ENCODE assay signal across 15 mouse cellular contexts in the genomic region with DNA sequence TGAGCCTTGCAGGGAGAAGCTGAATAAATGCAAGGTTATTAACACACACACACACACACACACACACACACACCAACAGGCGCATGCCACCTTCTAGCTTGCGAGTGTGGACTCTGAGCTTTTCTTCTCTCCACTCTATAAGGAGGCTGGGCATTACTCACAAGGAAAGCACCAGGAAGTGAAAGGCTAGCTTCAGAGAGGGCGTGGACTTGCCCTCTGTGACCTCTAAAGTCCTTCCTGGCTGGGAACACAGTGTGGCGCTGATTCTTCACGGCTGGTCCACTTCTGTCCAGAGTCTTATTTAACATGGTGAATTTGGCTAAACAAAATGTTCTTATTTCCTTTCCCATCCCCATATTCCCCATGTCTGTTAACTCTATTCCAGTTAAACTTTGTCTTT.
DNase-seq lines count a peak whose midpoint lies in the region; ATAC-seq and TF ChIP-seq lines count a peak whose summit lies in the region.
"Had no signal": no experiment of that assay in that cellular context is flagged by ENCODE, and none has a peak within 500 bp of the region (broad histone marks: within the 10 kb centered on the region; RNA-seq: fewer than 3 reads in every experiment).

No protein-coding gene starts in this region.

- DNase-seq in kidney, adult 9 months, result peak; percentile 21
- no peak for DNase-seq in kidney, postnatal 25 days
- DNase-seq in large intestine, adult 2 months (ENCODE audit: low read depth, low spot score), result peak; percentile 48
- no peak for DNase-seq in thymus, postnatal 10 days (ENCODE audit: low spot score in 2 of 2)
- DNase-seq: adrenal gland, postnatal 25 days; gastrocnemius, postnatal 10 days; thymus, postnatal 14 days had no signal

- H3K9ac ChIP-seq in hindbrain, embryonic 16.5 days (ENCODE audit: low read depth, low read length), result no peak overlapping the region
- H3K9ac ChIP-seq: heart, embryonic 15.5 days; limb, embryonic 12.5 days had no signal

- peak overlapping the region; percentile 80; the same call in 1 of the 2 replicates for H3K27ac ChIP-seq in small intestine, adult 2 months (ENCODE audit: insufficient read depth, low read depth, low read length)
- H3K27ac ChIP-seq in hindbrain, embryonic 16.5 days (ENCODE audit: low read depth, low read length), result no peak overlapping the region
- H3K27ac ChIP-seq: heart, embryonic 15.5 days; hindbrain, postnatal 0 days; limb, embryonic 12.5 days had no signal

- no peaks in the 10 kb centered on the region for H3K36me3 ChIP-seq in small intestine, adult 2 months (ENCODE audit: control insufficient read depth, insufficient read depth, low read length)
- no peaks in the 10 kb centered on the region for H3K36me3 ChIP-seq in hindbrain, embryonic 16.5 days (ENCODE audit: control insufficient read depth, insufficient read depth, low read length)
- H3K36me3 ChIP-seq: heart, embryonic 15.5 days; limb, embryonic 12.5 days had no signal

- no peaks in the 10 kb centered on the region for H3K9me3 ChIP-seq in hindbrain, embryonic 16.5 days (ENCODE audit: control insufficient read depth, low read length)
- H3K9me3 ChIP-seq: heart, embryonic 15.5 days; limb, embryonic 12.5 days had no signal

- peak; percentile 45; the same call in 1 of the 2 replicates for TF ChIP-seq CTCF in small intestine, adult 2 months (IDR thresholded peaks at IDR 0.05; ENCODE audit: extremely low read depth, insufficient read length, insufficient replicate concordance, low read depth, low read length)

- WGBS in large intestine, adult 2 months, result 26% methylated on average over 5 of the region's 5 CpGs
- WGBS in small intestine, adult 2 months, result 29% methylated on average over 5 of the region's 5 CpGs
- WGBS in hindbrain, embryonic 16.5 days, result 71% methylated on average over 5 of the region's 5 CpGs

- no peak overlapping the region for H3K4me3 ChIP-seq in small intestine, adult 2 months (ENCODE audit: low read depth, low read length)
- no peak overlapping the region for H3K4me3 ChIP-seq in hindbrain, embryonic 16.5 days (ENCODE audit: low read length)
- H3K4me3 ChIP-seq: heart, embryonic 15.5 days; limb, embryonic 12.5 days; megakaryocyte, embryonic 14.5 days had no signal

- H3K27me3 ChIP-seq in small intestine, adult 2 months (ENCODE audit: control insufficient read depth, insufficient read depth, low read length), result no peaks in the 10 kb centered on the region
- H3K27me3 ChIP-seq in hindbrain, embryonic 16.5 days (replicated peaks; ENCODE audit: control insufficient read depth, insufficient read depth, low read length), result no peaks in the 10 kb centered on the region
- H3K27me3 ChIP-seq: heart, embryonic 15.5 days; limb, embryonic 12.5 days had no signal

- H3K4me1 ChIP-seq in small intestine, adult 2 months (ENCODE audit: control insufficient read depth, insufficient read depth, insufficient read length, low read length), result peaks cover 25% of the 10 kb centered on the region
- H3K4me1 ChIP-seq in hindbrain, embryonic 16.5 days (ENCODE audit: control insufficient read depth, insufficient read depth, low read depth, low read length), result no peaks in the 10 kb centered on the region
- H3K4me1 ChIP-seq: limb, embryonic 12.5 days; megakaryocyte, embryonic 14.5 days had no signal

- H3K4me2 ChIP-seq in hindbrain, embryonic 16.5 days (ENCODE audit: low read length), result no peak overlapping the region
- H3K4me2 ChIP-seq: heart, embryonic 15.5 days; limb, embryonic 12.5 days had no signal

- peak; percentile 68 for ATAC-seq in granulocyte monocyte progenitor cell, adult 5-6 weeks (replicated peaks; ENCODE audit: poor library complexity, severe bottlenecking)
- no peak for ATAC-seq in hindbrain, embryonic 16.5 days
- ATAC-seq: CD4-positive, CD25-positive, alpha-beta regulatory T cell, adult 4 months; hindbrain, postnatal 0 days had no signal

- TF ChIP-seq POLR2A in small intestine, adult 2 months (IDR thresholded peaks at IDR 0.05; ENCODE audit: low read depth, low read length), result no peak

Comparison
In these comparisons a context has a peak if more than half of its experiments do, and no peak if none do; other contexts are left out.
1. DNase-seq: peak in kidney, adult 9 months (single experiment) and large intestine, adult 2 months (single experiment); none in kidney, postnatal 25 days (0 of 2) and thymus, postnatal 10 days (0 of 2).